30 mouse cellular contexts compared by ENCODE assay signal in the genomic region with DNA sequence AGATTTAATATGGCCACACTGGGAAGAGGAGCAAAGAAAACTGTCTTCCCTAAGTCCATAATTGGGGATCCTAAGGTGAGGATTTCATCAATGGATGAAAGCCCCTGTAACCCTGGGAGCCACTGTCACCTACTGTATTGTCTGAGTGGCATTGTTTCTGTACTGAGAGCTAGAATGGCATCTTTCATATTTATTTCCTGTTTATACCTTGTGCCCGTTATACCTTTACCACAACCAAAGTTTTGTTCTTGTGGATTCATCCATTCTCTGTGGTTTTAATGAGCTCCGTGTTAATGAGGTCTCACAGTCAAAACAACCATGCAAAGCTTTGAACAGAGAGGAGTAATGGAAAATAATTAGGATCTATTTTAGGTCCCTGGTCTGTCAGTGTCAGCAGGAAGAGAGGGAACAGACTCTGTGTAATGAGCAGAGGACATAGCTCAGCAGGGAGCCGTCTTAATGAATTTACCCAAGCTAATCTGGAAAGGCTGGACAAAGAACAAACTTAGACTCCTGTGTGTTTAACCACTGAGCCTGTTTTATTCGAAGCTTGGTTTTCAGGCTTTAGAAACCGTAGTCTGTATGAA. TPM values are rescaled to one million over a fixed set of nuclear protein-coding genes. Genes with fewer than 3 reads are reported as not detected.
A peak's percentile ranks its signal among the peaks of the same experiment; 100 is the strongest.
DNase-seq lines count a peak whose midpoint lies in the region; ATAC-seq and TF ChIP-seq lines count a peak whose summit lies in the region.
"Had no signal": no experiment of that assay in that cellular context is flagged by ENCODE, and none has a peak within 500 bp of the region (broad histone marks: within the 10 kb centered on the region; RNA-seq: fewer than 3 reads in every experiment).

No protein-coding gene starts in this region.

- no peak overlapping the region for H3K27ac ChIP-seq in embryonic facial prominence, embryonic 14.5 days (replicated peaks; ENCODE audit: low read depth, low read length)
- no peak overlapping the region for H3K27ac ChIP-seq in stomach, postnatal 0 days (replicated peaks)
- H3K27ac ChIP-seq: embryonic facial prominence, embryonic 15.5 days; neural tube, embryonic 12.5 days had no signal

- DNase-seq in embryo, embryonic 10 days (ENCODE audit: low spot score): peak; percentile 9
- DNase-seq in embryo, embryonic 9.5 days (ENCODE audit: extremely low spot score): no peak
- peak; percentile 5 for DNase-seq in 416B (ENCODE audit: low read depth)
- DNase-seq in embryonic facial prominence, embryonic 14.5 days (ENCODE audit: low spot score): peak; percentile 31
- DNase-seq in forelimb bud, embryonic 11.5 days (ENCODE audit: low read depth, low spot score): peak; percentile 41
- no peak for DNase-seq in lung, adult 2 months
- no peak for DNase-seq in stomach, postnatal 0 days (ENCODE audit: low spot score)
- DNase-seq: adrenal gland, postnatal 36 days; cerebellum, adult 2 months; cerebellum, postnatal 36 days; heart, postnatal 10 days; kidney, adult 8-10 months; kidney, postnatal 36 days; left cerebral cortex, postnatal 4 days; liver; liver, postnatal 0 days; right cerebral cortex, postnatal 25 days had no signal

- peak; percentile 75; the same call in 1 of the 2 replicates for ATAC-seq in embryonic facial prominence, embryonic 14.5 days (ENCODE audit: low read depth)
- no peak for ATAC-seq in stomach, postnatal 0 days (ENCODE audit: low FRiP score, low TSS enrichment)
- no peak for ATAC-seq in megakaryocyte progenitor cell, adult 5-6 weeks (replicated peaks; ENCODE audit: poor library complexity)
- ATAC-seq: CD4-positive, CD25-positive, alpha-beta regulatory T cell, adult 4 months; inflammation-experienced regulatory T-cells, adult 6 months; liver, postnatal 0 days had no signal

- no peak for TF ChIP-seq POLR2A in lung, adult 2 months (IDR thresholded peaks at IDR 0.05; ENCODE audit: borderline replicate concordance, extremely low read depth, low read depth, low read length)

- H3K4me3 ChIP-seq in embryonic facial prominence, embryonic 14.5 days (ENCODE audit: low read depth, low read length): no peak overlapping the region
- no peak overlapping the region for H3K4me3 ChIP-seq in lung, adult 2 months (replicated peaks; ENCODE audit: extremely low read depth, low read depth, low read length)
- no peak overlapping the region for H3K4me3 ChIP-seq in stomach, postnatal 0 days (ENCODE audit: low read depth, low read length)
- H3K4me3 ChIP-seq: embryonic facial prominence, embryonic 15.5 days; neural tube, embryonic 12.5 days had no signal

- no peak for TF ChIP-seq EP300 in stomach, postnatal 0 days (optimal IDR thresholded peaks at IDR 0.05)

- no peaks in the 10 kb centered on the region for H3K4me1 ChIP-seq in embryonic facial prominence, embryonic 14.5 days (ENCODE audit: control insufficient read depth, insufficient read depth, low read length)
- no peaks in the 10 kb centered on the region for H3K4me1 ChIP-seq in lung, adult 2 months (ENCODE audit: control insufficient read depth, insufficient read depth, low read length)
- H3K4me1 ChIP-seq in stomach, postnatal 0 days (replicated peaks; ENCODE audit: control insufficient read depth, insufficient read depth): no peaks in the 10 kb centered on the region
- H3K4me1 ChIP-seq: embryonic facial prominence, embryonic 15.5 days; neural tube, embryonic 12.5 days had no signal

- no peaks in the 10 kb centered on the region for H3K9me3 ChIP-seq in embryonic facial prominence, embryonic 14.5 days (ENCODE audit: control insufficient read depth, low read length)
- H3K9me3 ChIP-seq in stomach, postnatal 0 days (ENCODE audit: control insufficient read depth, low read length): no peaks in the 10 kb centered on the region
- H3K9me3 ChIP-seq: embryonic facial prominence, embryonic 15.5 days; neural tube, embryonic 12.5 days had no signal

- no peaks in the 10 kb centered on the region for H3K36me3 ChIP-seq in embryonic facial prominence, embryonic 14.5 days (ENCODE audit: control insufficient read depth, insufficient read depth, low read length)
- H3K36me3 ChIP-seq in stomach, postnatal 0 days (ENCODE audit: control insufficient read depth, insufficient read depth, low read length): no peaks in the 10 kb centered on the region
- H3K36me3 ChIP-seq: embryonic facial prominence, embryonic 15.5 days; neural tube, embryonic 12.5 days had no signal

- WGBS in embryonic facial prominence, embryonic 14.5 days: 59% methylated on average over 5 of the region's 5 CpGs
- 50% methylated on average over 5 of the region's 5 CpGs for WGBS in lung, adult 2 months
- WGBS in stomach, postnatal 0 days: 42% methylated on average over 5 of the region's 5 CpGs

- no peak overlapping the region for H3K9ac ChIP-seq in embryonic facial prominence, embryonic 14.5 days (ENCODE audit: low read depth, low read length)
- H3K9ac ChIP-seq in stomach, postnatal 0 days (ENCODE audit: low read length): no peak overlapping the region
- H3K9ac ChIP-seq: embryonic facial prominence, embryonic 15.5 days; liver, postnatal 0 days; neural tube, embryonic 12.5 days had no signal

- TF ChIP-seq CTCF in lung, adult 2 months (IDR thresholded peaks at IDR 0.05; ENCODE audit: insufficient read depth, low read length): no peak
- no peak for TF ChIP-seq CTCF in stomach, postnatal 0 days (IDR thresholded peaks at IDR 0.05; ENCODE audit: low read depth)

- no peaks in the 10 kb centered on the region for H3K27me3 ChIP-seq in embryonic facial prominence, embryonic 14.5 days (replicated peaks; ENCODE audit: control insufficient read depth, insufficient read depth, low read length)
- H3K27me3 ChIP-seq in stomach, postnatal 0 days (ENCODE audit: control insufficient read depth, insufficient read depth, low read length): no peaks in the 10 kb centered on the region
- H3K27me3 ChIP-seq: embryonic facial prominence, embryonic 15.5 days; neural tube, embryonic 12.5 days had no signal

- H3K4me2 ChIP-seq in embryonic facial prominence, embryonic 14.5 days (ENCODE audit: low read depth, low read length): no peak overlapping the region
- no peak overlapping the region for H3K4me2 ChIP-seq in stomach, postnatal 0 days (replicated peaks; ENCODE audit: low read depth)
- H3K4me2 ChIP-seq: embryonic facial prominence, embryonic 15.5 days; heart, embryonic 11.5 days; neural tube, embryonic 12.5 days had no signal

RNA-seq across cellular contexts. Expression of a gene that starts 1.7 kb away (rescaled TPM):
- polyA plus RNA-seq in embryonic facial prominence, embryonic 14.5 days (2014; fragmentation: Nextera tagmentation; extraction: Ambion mirVana): not detected in 2 replicates
- not detected in 2 replicates for polyA plus RNA-seq in lung, adult 2 months (2012; rRNA removed)
- polyA plus RNA-seq in stomach, postnatal 0 days (2015; fragmentation: Nextera tagmentation; extraction: Ambion mirVana): not detected in 2 replicates
- total RNA-seq in megakaryocyte progenitor cell, adult 5-6 weeks (2015): not detected in 2 replicates
- not detected in 2 replicates for total RNA-seq in megakaryocyte progenitor cell, adult 5-6 weeks (2017)
- total RNA-seq: adrenal gland, postnatal 36 days; ES-E14; gastrocnemius, adult 8-10 months; granulocyte monocyte progenitor cell, adult 5-6 weeks; heart, postnatal 10 days; left cerebral cortex, adult 18-20 months; left cerebral cortex, postnatal 4 days had no signal
- polyA plus RNA-seq: CD4-positive, CD25-positive, alpha-beta regulatory T cell, adult 4 months; cerebellum, adult 2 months; embryonic facial prominence, embryonic 15.5 days; heart, embryonic 11.5 days; hindbrain, embryonic 11.5 days; inflammation-experienced regulatory T-cells, adult 6 months; liver, postnatal 0 days; neural tube, embryonic 12.5 days; stomach, embryonic 16.5 days; thymus, postnatal 0 days had no signal

RNA-seq across cellular contexts. Expression of a gene that starts 34.0 kb away (rescaled TPM):
- 2.3 and 3.2 TPM in 2 replicates for polyA plus RNA-seq in embryonic facial prominence, embryonic 14.5 days (2014; fragmentation: Nextera tagmentation; extraction: Ambion mirVana)
- 0.27 and 0.82 TPM in 2 replicates for polyA plus RNA-seq in lung, adult 2 months (2012; rRNA removed)
- 1.1 TPM in 2 replicates for polyA plus RNA-seq in stomach, postnatal 0 days (2015; fragmentation: Nextera tagmentation; extraction: Ambion mirVana)
- total RNA-seq in megakaryocyte progenitor cell, adult 5-6 weeks (2015): 2.8 TPM in 1 of 2 replicates, not detected in the other
- total RNA-seq in megakaryocyte progenitor cell, adult 5-6 weeks (2017): 4.9 TPM in 1 of 2 replicates, not detected in the other
- total RNA-seq: granulocyte monocyte progenitor cell, adult 5-6 weeks had no signal
- polyA plus RNA-seq: inflammation-experienced regulatory T-cells, adult 6 months had no signal

RNA-seq across cellular contexts. Expression of a gene that starts 51.3 kb away (rescaled TPM):
- 6.5 TPM in 2 replicates for polyA plus RNA-seq in embryonic facial prominence, embryonic 14.5 days (2014; fragmentation: Nextera tagmentation; extraction: Ambion mirVana)
- polyA plus RNA-seq in lung, adult 2 months (2012; rRNA removed): 0.31 and 0.72 TPM in 2 replicates
- 2.3 and 3.2 TPM in 2 replicates for polyA plus RNA-seq in stomach, postnatal 0 days (2015; fragmentation: Nextera tagmentation; extraction: Ambion mirVana)
- total RNA-seq in megakaryocyte progenitor cell, adult 5-6 weeks (2015): 5.9 and 7.1 TPM in 2 replicates
- total RNA-seq in megakaryocyte progenitor cell, adult 5-6 weeks (2017): 6.0 and 8.8 TPM in 2 replicates

Comparison
In these comparisons a context has a peak if more than half of its experiments do, and no peak if none do; other contexts are left out.
1. DNase-seq: peak in embryo, embryonic 10 days (single experiment), 416B (single experiment), embryonic facial prominence, embryonic 14.5 days (single experiment) and forelimb bud, embryonic 11.5 days (single experiment); none in embryo, embryonic 9.5 days (single experiment), lung, adult 2 months (single experiment) and stomach, postnatal 0 days (single experiment).